Mouse (Mus musculus): Measurements from ENCODE around the gene Rgl2.

DNA sequence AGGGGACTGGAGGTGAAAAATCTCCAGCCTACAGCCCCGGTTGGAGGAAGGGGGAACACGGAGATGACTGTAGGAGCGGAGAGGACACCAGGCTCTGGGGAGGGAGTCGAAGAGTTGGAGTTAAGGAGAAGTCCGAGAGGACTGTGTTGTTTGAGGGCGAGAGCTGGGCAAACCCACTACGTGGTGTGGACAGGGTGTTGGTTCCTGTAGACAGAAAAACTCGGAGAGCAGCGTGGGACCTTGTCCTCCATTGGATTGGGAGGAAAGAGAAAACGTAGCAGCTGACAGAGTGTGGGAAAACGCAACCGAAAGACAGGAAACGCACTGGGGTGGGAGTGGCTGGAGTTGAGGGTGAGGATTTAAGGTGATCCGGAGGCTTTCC is 19.5 kb upstream of the Rgl2 start:
- TF ChIP-seq CTCF (IDR thresholded peaks at IDR 0.05; ENCODE audit: low read depth, low read length) (no peak), EP300 (IDR thresholded peaks at IDR 0.05; ENCODE audit: insufficient read depth, low read depth, low read length) (no peak)

All from ES-Bruce4 (cell line).